Mouse (Mus musculus) mature B cell (primary cell): ENCODE measurements at regions not wholly inside any gene's neighbourhood (a gene's known extent, or its start where the extent isn't known, plus 50 kb on each side); places are given as distances from the start of the nearest gene placed in this dataset.

Source experiments
- in situ Hi-C: fragments of 300-500 bp; cut with MboI; formaldehyde crosslinking; loops from 2 replicates; pipeline ENCODE4 v1.14.3; 2019

GRCm38 (mm10) chr16:95929700-95930435 is 60.9 kb downstream of the Psmg1 start:
- in situ Hi-C loops, result no loop called here

GRCm38 (mm10) chr16:95928290-95929260 is 62.2 kb downstream of the Psmg1 start:
- in situ Hi-C loops, result no loop called here

GRCm38 (mm10) chr16:95926558-95926957 is 64.2 kb downstream of the Psmg1 start:
- in situ Hi-C loops, result no loop called here

GRCm38 (mm10) chr16:95924716-95925115 is 66.0 kb downstream of the Psmg1 start:
- in situ Hi-C loops, result no loop called here

GRCm38 (mm10) chr16:95923991-95924390 is 66.8 kb downstream of the Psmg1 start:
- in situ Hi-C loops, result no loop called here

DNA sequence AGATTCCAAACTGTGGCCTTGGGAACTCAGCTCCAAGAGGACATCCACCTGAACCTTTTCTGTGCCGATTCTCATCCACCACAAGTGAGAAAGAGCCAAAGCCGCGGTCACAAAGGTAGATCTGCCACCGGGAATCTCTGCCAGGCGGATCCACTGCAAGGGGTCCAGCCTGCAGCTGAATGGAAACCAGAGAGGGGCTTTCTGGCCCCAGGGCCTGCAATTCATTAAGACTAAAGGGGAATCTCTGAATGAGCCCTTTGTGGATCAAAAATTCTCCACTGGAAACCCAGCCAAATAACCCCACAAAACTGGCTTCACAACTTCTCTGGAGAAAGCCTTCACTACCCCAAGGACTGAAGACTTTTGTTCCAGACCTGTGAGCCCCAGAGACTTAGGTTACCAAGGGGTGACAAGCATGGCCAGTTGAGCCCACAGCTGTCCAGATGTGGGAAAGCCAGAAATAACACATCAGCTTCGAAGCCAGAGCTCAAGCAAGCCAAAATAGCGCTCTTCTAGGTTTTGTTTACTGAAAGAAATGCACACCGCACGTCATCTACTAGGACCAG is 68.3 kb downstream of the Psmg1 start:
- in situ Hi-C loops, result no loop called here

GRCm38 (mm10) chr16:95921169-95921568 is 69.6 kb downstream of the Psmg1 start:
- in situ Hi-C loops, result no loop called here

- in situ Hi-C loops, result no loop called here
Observed at GRCm38 (mm10) chr16:95918651-95919425, 71.9 kb downstream of the Psmg1 start.

DNA sequence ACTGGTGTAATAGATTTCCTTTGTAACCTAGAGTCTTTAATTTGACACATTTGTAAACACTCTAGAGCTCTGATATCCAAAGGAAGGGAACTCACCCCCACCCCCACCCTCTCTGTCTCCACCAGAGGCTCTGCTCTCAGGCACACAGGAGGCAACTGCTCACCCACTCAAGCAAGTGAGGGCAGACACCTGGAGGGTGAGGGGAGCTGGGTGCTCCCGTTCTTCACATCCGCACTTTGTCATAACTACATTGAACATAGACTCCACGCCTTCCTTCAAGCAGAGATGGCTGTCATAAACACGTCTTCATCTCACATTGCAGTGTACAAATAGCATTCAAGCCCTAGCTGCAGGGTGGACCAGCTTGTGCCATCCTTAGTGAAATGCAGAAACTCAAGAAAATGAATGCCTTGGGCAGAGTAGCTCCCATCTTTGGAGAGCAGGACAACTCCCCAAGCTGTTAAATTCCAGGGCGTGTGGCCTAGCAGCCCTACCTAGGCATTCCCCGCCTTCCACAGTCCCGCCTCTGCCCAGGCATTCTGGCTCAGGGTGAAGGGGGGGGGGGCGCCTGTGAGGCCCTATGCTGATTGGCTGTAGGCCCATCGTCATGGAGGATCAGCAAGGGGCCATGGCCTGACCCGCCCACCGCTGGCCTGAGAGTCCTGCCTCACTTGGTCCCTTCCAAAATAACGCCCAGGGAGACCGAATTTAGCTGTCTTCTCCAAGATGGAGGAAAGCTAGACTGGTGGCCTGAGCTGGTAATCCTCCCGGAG is 72.9 kb downstream of the Psmg1 start:
- in situ Hi-C loops, result no loop called here

DNA sequence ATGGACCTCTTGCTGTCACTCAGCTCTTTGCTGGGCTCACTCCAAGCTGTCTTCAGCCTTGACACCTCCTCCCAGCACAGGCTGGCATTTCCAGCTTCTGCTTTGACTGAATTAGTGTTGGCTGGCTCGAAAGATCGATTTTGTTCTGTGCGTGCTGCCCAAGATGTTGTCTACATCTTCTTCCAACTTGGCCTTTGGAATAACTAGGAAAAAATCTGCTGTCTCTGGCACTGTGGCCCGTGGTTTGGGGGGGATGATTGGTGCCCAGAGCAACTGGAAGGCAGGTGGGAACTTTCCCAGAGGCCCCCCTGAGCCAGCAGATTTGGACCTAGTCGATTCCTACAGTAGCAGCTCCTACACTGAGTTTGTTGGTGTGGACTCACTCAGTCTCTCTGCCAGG is 76.9 kb downstream of the Psmg1 start:
- in situ Hi-C loops, result no loop called here

DNA sequence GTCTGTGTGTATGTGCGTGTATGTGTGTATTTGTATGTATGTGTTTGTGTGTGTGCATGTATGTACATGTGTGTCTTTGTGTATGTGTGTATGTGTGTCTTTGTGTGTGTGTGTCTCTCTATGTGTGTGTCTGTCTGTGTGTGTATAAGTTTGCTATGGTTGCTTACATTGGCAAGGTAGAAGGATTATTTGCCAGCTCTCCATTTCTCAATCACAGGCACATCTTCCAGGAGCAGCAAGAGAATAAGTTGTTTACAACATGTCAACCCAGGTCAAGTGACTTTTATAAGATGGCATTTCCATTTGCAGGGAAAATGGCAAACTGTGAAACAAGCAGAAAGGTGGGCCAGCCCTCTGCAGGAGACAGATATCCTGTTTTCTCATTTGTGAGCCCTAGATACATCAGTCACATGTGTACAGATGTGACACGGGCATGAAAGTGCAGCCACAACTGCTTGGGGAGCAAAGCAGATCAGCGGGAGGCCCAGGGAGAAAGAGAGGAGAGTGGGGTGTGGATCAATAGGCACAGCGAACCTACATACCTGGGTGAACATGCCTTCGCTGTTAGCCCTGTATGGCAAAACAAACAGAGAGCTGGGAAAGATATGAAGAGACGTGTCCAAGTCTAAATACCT is 86.1 kb downstream of the Psmg1 start:
- in situ Hi-C loops, result no loop called here

- in situ Hi-C loops, result no loop called here
Observed at GRCm38 (mm10) chr16:95903383-95903913, 87.3 kb downstream of the Psmg1 start.

DNA sequence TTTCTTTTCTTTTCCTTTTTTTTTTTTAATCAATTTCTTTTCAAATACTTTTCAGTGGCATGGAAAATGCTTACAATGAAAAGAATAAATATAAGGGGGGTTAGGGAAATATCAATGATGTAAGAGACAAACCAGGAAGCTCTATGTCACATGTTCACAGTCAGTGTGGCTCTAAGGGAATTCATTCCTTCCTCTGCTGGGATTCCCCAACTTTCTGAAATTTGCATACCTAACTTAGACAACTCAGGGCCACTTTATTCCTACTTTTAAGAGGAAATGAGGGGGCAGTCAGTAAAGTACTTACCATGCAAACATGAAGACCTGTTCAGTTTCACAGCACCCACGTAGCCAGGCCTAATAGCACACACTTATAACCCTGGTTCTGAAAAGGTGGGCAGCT is 88.6 kb downstream of the Psmg1 start:
- in situ Hi-C loops, result no loop called here

- in situ Hi-C loops, result no loop called here
Observed at GRCm38 (mm10) chr16:95901388-95901787, 89.4 kb downstream of the Psmg1 start.

DNA sequence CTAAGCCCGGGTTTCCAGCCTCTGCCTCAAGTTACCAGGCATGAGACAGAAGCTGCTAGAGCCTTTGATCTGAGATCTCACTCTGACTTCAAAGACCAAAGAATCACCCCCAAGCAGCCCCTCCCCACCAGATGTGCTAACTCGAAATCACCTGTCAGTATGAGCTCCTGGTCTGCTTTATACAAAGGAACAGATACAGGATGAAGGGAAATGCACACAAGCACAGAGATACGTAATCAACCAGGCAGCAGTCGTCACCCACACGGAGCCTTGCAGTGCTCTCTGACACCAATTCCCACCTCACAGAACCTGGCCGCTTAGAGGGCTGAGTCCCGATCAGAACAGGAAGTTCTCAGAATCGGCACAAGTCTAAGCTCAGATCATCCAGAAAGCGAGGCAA is 90.6 kb downstream of the Psmg1 start:
- in situ Hi-C loops, result no loop called here

GRCm38 (mm10) chr16:95899672-95900071 is 91.1 kb downstream of the Psmg1 start:
- in situ Hi-C loops, result no loop called here

DNA sequence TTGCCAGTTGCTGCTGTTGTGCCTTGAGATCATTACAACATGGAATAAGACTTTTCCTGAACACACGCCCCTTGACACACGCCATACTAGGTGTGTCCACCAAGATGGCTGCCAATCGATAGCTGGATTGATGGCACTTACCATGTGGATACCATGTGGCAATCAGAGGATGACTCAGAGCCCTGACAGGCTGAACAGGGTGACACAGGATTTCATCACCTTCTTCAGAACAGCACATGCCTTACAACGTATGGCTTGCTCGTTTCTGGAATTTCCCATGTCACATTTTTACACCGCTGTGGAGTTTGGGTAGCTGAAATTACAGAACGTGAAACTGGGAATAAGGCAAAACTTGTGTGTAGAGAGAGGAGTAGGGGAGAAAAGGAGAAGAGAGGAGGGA is 92.9 kb downstream of the Psmg1 start:
- in situ Hi-C loops, result no loop called here

- in situ Hi-C loops, result no loop called here
Observed at GRCm38 (mm10) chr16:95896126-95896525, 94.6 kb downstream of the Psmg1 start.

GRCm38 (mm10) chr16:95893534-95894290 is 97.0 kb downstream of the Psmg1 start:
- in situ Hi-C loops, result no loop called here

DNA sequence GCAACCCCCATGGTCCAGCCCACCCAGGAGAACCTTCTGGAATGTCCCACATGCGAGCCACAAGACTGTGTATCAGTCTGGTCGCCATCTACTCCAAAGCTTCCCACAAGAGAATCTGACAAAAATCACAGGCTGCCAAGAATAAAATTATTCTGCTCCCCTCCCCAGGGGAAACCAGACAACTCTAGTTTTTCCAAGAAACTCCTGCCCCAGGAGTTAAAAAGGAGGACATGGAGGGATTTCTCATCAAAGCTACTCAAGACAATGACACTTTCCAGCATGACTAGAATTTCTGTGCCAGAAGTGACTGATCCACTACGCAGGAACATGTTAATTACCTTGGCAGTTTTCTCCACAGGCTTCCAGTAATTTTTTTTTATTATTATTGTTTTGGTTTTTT is 98.4 kb downstream of the Psmg1 start:
- in situ Hi-C loops, result no loop called here
